Mouse (Mus musculus): Measurements from ENCODE around the gene 4930558C23Rik.
"Not testable (repeated sequence)": the region's sequence is repeated elsewhere in the genome, so short reads cannot be mapped to it uniquely, and the experiment has no call there.

- peak; percentile 7; the same call in 1 of the 2 replicates for TF ChIP-seq CTCF (conservative IDR thresholded peaks at IDR 0.05; ENCODE audit: low read length)
- TF ChIP-seq NANOG, POU5F1 (IDR thresholded peaks at IDR 0.05; ENCODE audit: borderline replicate concordance, low read length): not testable (repeated sequence)
These were observed 54.3 kb downstream of the 4930558C23Rik start for GRCm38 (mm10) chr3:95348343-95348742.
